Comparison of ENCODE assay signal across 17 mouse cellular contexts in the genomic region with DNA sequence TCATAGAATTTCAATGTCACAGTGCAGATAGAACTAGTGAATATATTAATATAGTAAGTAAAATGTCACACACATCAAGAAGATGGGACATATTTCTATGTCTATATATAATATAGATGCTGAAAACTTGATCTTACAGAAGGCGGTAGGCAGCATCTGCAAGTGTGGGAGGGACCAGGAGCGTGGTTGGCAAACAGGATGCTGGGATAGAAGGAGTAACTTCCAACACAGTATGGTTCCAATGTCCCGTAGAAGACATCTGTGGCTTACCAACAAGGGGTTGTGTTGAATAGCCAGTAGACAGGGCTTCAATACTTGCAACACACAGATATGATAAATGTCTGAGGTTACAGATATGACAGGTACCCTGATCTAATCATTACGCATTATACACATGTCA.
"Had no signal": no experiment of that assay in that cellular context is flagged by ENCODE, and none has a peak within 500 bp of the region (broad histone marks: within the 10 kb centered on the region; RNA-seq: fewer than 3 reads in every experiment).

No protein-coding gene starts in this region.

- DNase-seq: lung, adult 18-20 months; lung, embryonic 14.5 days; lung, postnatal 10 days; lung, postnatal 4 days; midbrain, embryonic 14.5 days; retina, postnatal 1 day; right cerebral cortex, postnatal 25 days; right cerebral cortex, postnatal 4 days; spleen, adult 18-20 months; thymus, adult 18-20 months; thymus, postnatal 14 days; thymus, postnatal 36 days had no signal

- H3K27ac ChIP-seq: midbrain, embryonic 10.5 days; midbrain, embryonic 12.5 days; neural tube, embryonic 13.5 days; neural tube, embryonic 15.5 days had no signal

- H3K4me3 ChIP-seq: midbrain, embryonic 10.5 days; midbrain, embryonic 12.5 days; myocyte; neural tube, embryonic 13.5 days; neural tube, embryonic 15.5 days had no signal
